Mouse (Mus musculus) urinary bladder, adult 18-20 months (tissue): ENCODE measurements around the gene Gm42688.
"Not testable (repeated sequence)": the region's sequence is repeated elsewhere in the genome, so short reads cannot be mapped to it uniquely, and the experiment has no call there.

ENCODE experiments used
- DNase-seq, 2 experiments: peaks; one replicate each; pipeline ENCODE4 v3.0.0; 2022; ENCODE audit warnings: low spot score in 2 of 2, mixed read lengths in 2 of 2

Gm42688 gene

GRCm38 (mm10) chr6:83138056-83138455 lies 36.6 kb downstream of the Gm42688 start:
- no peak for DNase-seq

GRCm38 (mm10) chr6:83140044-83140443 lies 38.6 kb downstream of the Gm42688 start:
- no peak for DNase-seq

GRCm38 (mm10) chr6:83141636-83142035 lies 40.2 kb downstream of the Gm42688 start:
- no peak for DNase-seq

DNA sequence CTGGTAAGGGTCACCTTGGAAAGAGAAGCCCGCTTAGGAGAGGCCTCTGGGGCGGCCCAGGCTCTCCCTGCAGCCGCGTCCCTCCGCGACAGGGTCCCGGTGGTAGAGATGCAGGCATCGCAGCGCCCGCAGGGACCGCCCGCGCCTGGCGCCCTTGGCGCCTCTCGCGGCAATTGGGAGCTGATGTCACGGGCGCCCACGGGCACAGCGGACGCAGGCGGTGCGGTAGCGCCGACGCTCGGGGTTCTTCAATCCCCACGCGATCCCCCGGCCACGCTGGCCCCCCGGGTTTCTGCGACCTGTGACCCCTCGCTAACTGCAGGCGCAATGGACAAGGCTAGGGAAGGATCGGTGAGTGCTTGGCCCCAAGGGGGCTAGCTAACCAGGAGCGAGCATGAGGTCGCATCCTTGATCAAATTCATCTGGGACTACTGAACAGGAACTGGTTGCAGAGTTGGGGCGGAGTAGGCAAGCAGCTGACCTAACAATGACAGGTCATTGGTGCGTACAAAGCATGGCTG lies 40.9 kb downstream of the Gm42688 start:
- no peak for DNase-seq

- DNase-seq: peak in 1 of 2 experiments; percentile 43
These were observed 41.5 kb downstream of the Gm42688 start for GRCm38 (mm10) chr6:83142886-83143285.

GRCm38 (mm10) chr6:83145209-83145608 lies 43.8 kb downstream of the Gm42688 start:
- DNase-seq: no peak

- no peak for DNase-seq
These were observed 44.4 kb downstream of the Gm42688 start for GRCm38 (mm10) chr6:83145805-83146204.

GRCm38 (mm10) chr6:83147280-83147679 lies 45.9 kb downstream of the Gm42688 start:
- no peak for DNase-seq

DNA sequence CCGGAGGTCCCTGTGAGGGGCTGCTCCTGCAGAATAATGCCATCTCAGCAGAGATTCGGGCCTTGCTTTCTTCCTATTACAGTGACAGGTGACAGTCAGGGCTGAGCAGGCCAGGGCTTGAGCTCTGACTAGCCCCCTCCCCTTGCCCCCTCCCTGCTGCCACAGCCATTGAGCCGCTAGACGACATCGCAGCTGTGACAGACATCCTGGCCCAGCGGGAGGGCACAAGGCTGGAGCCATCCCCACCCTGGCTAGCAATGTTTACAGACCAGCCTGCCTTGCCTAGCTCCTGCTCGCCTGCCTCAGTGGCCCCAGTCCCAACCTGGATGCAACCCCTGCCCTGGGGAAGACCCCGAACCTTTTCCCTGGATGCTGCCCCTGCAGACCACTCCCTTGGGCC lies 50.3 kb downstream of the Gm42688 start:
- DNase-seq: no peak

DNA sequence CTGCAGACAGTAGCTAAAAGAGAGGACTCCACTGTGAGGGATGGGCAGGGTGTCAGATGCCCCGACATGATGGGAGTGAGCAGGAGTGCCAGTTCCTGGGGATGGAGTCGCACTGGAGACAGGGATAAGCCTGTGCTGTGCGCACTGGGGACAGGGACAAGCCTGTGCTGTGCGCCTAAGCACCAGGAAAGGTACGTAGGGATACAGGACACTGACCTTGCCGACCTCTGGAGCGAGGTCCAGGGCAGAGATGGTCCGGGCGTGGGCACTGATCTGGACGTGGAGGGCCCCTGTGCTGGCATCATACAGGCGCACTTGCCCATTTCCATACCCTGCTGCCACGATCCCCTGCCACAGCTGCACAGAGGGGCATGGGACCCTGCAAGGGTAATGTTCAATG lies 51.6 kb downstream of the Gm42688 start:
- no peak for DNase-seq

DNA sequence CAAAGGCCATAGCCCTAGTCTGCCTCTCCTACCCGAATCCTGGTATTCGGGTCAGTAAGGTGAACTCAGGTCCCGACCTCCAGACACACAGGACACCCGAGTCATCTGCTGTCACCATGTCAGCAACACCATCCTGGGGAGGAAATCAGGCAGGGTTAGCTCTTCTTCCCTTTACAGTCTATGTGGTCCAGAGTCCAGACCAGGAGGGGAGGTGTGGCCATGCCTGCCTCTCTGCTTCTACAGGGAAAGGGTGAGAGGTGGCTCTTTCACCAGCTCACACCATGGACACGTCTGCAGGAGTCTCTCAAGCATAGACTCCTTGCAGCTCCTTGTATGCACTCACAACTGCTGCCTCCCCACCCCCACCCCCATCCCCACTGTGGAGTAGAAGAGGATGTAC lies 52.1 kb downstream of the Gm42688 start:
- no peak for DNase-seq

- DNase-seq: no peak
These were observed 54.3 kb downstream of the Gm42688 start for GRCm38 (mm10) chr6:83155552-83156238.

- peak in 1 of 2 experiments; percentile 69 for DNase-seq
These were observed 54.9 kb downstream of the Gm42688 start, which contains the start of the genes Wdr54 and 1700003E16Rik for GRCm38 (mm10) chr6:83156259-83156684. TSS of gene Wdr54 (minus strand) at chr6:83156397. TSS of gene 1700003E16Rik (plus strand) at chr6:83156404.

- DNase-seq: not testable (repeated sequence)
These were observed 58.0 kb downstream of the Gm42688 start for GRCm38 (mm10) chr6:83159456-83159855.
